Mouse (Mus musculus) brain, embryonic 18.5 days (tissue): ENCODE results near the gene Retreg3.
A peak's percentile ranks its signal among the peaks of the same experiment; 100 is the strongest.
"Not testable (repeated sequence)": the region's sequence is repeated elsewhere in the genome, so short reads cannot be mapped to it uniquely, and the experiment has no call there.

Experiments
- DNase-seq: peaks from one replicate; pipeline ENCODE4 v3.0.0-alpha.2; 2012; ENCODE audit warnings: low read depth, low spot score

The Retreg3 gene

DNA sequence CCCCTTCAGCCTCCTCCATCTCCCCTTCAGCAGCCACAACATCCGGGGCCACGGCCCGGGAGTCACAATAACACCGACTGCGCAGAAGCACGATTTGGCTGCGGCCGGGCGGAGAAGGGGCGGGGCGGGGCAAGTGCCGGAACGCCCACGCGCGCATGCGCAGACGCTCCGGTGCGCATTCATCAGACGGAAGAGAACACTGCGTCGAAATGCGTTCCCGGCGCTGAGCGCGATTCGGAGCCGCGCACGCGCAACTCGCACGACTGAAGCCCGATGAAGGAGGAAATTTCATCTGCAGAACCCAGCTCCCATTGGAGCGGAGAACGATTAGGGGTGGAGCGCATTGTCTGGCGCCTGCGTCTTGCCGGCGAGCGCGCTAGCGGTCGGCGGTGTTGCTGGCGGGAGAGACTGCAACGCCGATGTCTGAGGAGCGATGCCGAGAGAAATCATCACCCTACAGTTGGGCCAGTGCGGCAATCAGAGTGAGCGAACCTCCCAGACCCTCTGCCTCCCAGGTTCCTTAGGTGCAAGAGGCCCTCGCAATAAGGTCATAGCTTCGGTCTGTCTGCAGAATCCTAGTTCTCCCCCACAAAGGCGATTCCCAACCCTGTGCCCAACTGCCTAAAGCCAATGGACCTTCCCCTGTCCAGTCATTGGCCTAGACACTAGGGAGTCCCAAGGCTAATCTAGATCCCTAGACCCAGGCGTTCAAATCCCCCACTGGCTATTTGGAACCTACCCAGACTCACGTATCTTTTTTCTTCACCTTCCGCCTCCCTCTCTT is at the start of gene Retreg3, which contains the start of gene Tubg1:
TSS of gene Retreg3 (minus strand) at position 133 of the 784 bp plus-strand sequence.
TSS of gene Tubg1 (plus strand) at position 178 of the 784 bp plus-strand sequence.
- DNase-seq, result peak; percentile 98

DNA sequence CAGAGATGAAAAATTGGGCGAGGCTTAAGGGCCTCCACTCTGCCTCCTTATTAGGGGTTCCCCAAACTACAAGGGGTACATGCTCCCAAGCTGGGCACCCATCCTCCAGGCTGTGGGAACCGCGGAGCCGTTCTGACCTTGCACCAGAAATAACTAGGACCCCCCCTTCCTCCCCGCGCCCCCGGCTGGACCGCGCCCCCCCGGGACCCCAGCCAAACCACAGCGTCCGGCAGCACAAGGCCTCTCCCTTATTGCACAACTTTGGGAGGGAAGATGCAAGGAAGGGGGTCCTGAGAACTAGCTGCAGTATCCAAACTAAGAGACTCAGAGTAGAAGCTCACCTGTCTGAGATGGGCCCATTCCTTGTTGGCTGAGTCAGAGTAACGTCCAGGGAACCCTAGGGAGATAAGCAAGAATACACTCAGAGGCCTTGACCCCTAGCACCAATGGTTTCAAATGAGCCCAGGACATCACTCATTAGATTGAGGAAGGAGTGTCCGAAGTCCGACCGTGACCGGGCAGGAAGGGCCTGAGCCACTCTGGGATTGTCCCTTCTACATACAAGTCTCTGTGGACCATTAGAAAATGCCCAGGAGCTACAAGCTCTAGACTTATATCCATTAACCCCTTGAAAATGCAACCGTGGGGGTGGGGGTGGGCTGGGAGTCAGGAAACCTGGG is 48.7 kb upstream of the Retreg3 start:
- DNase-seq, result no peak

- no peak for DNase-seq
Measured at GRCm38 (mm10) chr11:101167963-101168300, 48.2 kb upstream of the Retreg3 start.

- no peak for DNase-seq
Measured at GRCm38 (mm10) chr11:101167211-101167962, 47.7 kb upstream of the Retreg3 start.

DNA sequence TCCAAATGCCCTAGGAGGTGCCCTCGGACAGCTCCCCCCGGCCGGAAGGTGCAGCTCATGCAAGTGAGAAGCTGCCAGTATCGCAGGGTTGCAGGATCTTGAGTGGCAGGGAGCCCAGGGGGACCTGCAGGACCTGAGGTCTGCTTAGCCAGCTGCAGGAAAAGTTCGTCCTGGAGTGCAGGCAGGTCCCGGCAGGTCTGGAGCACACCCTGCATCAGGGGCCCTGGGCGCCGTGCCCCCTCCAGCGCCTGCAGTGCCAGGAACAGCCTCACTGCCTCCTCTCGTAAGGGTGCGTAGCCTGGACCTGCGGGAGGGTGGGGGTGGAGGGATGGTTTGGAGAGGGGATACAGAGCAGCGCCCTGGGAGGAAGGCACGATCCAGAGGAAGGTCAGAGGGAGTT is 46.7 kb upstream of the Retreg3 start:
- no peak for DNase-seq

DNA sequence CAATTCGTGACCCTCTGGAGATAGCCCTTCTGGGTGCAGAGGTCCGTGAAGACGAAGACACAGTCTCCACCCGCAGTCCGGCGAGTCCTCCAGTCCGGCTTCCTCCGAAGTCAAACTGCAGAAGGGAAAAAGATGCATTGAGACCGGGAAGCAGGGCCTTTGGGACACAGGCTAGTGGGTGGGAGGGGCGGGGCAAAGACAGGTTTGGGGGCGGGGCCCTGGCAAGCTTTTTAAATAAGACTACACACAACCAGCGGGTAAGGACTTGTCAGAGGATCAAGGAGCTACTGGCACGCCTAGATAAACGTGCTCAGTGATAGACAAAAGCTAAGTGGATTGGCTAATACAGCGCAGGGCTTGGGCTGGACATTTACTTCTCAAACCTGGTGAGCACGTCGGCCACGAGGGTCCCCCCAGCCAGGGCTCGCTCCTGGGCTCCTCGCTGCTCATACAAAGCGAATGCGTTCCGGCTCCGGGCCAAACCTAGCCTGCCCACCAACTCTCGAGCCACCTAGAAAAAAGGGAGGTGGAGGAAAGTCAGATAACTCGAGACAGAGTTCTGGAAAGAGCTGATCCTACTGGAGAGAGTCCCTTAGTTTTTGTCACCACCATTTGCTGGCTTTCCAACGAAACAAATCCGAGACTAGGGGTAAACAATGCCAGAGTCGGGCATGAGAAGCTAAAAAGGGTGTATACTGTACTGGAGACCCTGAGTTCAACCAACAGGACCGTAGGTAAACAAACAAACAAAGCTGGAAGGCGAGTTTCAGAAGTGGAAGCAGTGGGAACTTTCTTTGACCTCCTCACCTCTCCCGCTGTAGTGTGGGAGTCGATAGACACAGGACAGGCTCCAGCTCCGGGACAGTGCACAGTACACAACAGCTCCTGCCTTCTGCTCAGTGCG is 45.2 kb upstream of the Retreg3 start:
- no peak for DNase-seq

- no peak for DNase-seq
Measured at GRCm38 (mm10) chr11:101164351-101164665, 44.6 kb upstream of the Retreg3 start.

- no peak for DNase-seq
Measured at GRCm38 (mm10) chr11:101163476-101164350, 44.0 kb upstream of the Retreg3 start.

- no peak for DNase-seq
Measured at GRCm38 (mm10) chr11:101162772-101163171, 43.1 kb upstream of the Retreg3 start.

GRCm38 (mm10) chr11:101162301-101162700 is 42.6 kb upstream of the Retreg3 start:
- no peak for DNase-seq

DNA sequence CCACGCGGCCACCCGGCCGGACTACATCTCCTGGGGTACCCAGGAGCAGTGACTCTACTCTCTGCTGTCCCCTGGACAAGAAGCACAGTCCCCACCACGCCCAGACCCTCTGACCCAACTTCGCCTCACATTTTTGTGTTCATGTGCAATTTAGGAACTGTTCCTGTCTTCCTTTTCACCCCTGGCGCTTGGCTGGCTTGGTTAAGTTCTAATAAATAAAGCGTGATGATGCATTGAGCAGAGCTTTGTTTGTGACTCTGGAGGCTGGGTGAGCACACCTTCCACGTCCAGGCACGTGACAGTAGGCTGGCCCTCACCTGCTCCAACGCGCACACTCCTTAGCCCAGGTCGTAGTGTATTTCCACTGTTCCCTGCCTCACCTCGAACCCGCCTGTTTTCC is 41.9 kb upstream of the Retreg3 start:
- DNase-seq, result no peak

- not testable (repeated sequence) for DNase-seq
Measured at GRCm38 (mm10) chr11:101160981-101161505, 41.4 kb upstream of the Retreg3 start.

DNA sequence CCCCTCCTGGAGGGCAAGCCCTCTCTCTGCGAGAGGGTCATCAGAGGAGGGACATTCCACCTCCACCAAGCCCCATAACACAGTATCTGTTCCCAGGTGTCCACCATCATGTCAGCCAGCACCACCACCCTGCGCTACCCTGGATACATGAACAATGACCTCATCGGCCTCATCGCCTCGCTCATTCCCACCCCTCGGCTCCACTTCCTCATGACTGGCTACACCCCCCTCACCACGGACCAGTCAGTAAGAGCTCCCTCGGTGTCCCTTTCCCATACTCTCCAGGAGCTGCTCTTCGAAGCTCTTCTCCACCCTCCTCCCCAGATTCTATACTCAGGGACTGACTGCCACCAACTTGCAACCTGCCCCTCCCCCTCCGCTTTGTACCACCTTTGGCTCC is 40.5 kb upstream of the Retreg3 start:
- not testable (repeated sequence) for DNase-seq

DNA sequence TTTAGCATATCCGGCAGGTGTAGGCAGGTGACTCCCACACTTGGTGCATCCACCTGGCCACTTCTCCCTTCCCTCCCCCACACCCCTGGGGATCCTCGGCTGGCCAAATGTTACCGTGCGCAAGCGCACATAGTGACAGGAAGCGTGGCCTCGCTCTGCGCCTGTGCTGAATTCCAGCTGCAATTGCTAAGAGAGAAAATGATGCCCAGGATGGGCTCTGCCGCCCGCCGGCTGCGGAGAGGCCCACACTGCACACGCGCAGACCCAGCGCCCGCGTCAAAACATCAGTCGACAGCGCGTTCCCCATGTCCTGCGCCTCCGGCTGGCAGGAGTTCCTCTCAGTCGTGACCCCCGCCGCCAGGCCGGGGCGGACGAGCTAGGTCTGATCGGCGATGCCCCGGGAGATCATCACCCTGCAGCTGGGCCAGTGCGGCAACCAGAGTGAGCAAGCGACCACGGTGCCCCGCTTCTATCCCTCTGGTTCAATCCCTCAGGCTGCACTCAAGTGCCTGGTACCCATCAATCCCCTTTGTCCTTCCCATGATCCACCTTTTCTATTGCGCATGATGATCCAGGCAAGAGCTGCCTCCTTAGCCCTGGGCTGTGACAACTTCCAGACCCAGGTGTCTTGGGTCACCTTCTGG is 36.2 kb upstream of the Retreg3 start, which contains the start of gene Tubg2:
TSS of gene Tubg2 (plus strand) at position 180 of the 644 bp plus-strand sequence.
- peak; percentile 71 for DNase-seq

DNA sequence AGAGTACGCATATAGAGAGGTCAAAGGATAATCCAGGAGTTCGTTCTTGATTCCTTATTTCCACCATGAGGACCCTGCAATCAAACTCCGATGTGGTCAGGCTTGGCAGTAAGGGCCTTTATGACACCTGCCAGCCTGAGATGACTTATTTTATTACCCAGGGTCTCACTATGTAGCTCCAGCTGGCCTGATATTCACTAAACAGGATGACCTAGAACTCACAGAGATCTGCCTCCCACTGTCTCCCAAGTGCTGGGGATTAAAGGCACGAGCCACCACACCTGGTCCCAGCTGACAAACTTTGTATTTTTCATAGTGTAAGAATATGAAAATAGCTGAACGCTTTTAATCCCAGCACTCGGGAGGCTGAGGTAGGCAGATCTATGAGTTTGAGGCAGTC is 35.5 kb upstream of the Retreg3 start:
- no peak for DNase-seq

GRCm38 (mm10) chr11:101154648-101155047 is 35.0 kb upstream of the Retreg3 start:
- no peak for DNase-seq

DNA sequence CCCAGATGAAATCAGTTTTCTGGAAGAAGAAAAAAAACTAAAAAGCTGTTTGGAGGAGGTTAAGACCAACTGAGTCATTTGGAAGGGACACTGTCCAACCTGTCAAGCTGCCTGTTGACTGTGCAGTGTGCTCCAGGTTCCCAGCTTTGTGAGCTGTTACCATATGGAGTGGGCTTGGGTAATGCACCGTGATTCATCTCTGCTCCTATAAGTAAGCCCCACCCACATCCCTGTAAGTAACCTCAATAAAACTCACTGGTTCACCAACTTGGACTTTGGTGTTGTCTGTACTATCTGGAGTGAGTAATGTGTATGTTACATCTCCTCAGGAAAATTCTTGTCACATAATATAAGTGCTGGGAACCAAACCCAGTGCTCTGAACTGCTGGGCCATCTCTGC is 33.1 kb upstream of the Retreg3 start:
- no peak for DNase-seq

DNA sequence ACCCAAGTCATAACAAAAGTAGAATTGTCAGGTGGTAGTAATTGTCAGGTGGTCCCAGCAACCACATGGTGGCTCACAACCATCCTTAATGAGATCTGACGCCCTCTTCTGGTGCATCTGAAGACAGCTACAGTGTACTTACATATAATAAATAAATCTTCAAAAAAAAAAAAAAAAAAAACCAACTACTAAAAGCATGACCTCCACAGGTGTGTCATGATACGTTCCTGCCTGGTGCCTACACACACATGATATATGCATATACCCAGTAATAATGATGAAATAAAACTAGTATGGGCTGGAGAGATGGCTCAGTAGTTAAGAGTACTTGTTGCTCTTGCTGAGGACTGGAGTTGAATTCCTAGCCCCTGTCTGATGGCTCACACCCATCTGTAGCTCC is 31.4 kb upstream of the Retreg3 start:
- DNase-seq, result no peak
